Mouse (Mus musculus) c-Kit-positive CD71-positive TER-119-positive erythroid progenitor cells, embryonic 14.5 days (primary cell): ENCODE data around the gene Hoxd11.

Experiments used
- DNase-seq: peaks from one replicate; pipeline ENCODE4 v3.0.0-alpha.2; 2013; ENCODE audit warnings: low spot score

Gene Hoxd11

GRCm38 (mm10) chr2:74709465-74710419 lies 30.4 kb downstream of the Hoxd11 start:
- DNase-seq: no peak

- DNase-seq: no peak
Measured at GRCm38 (mm10) chr2:74710929-74711543, 31.7 kb downstream of the Hoxd11 start.

- DNase-seq: no peak
Measured at GRCm38 (mm10) chr2:74711721-74712621, 32.6 kb downstream of the Hoxd11 start, which contains the start of the genes Hoxd3 and Hoxd4. Gene Hoxd3 (plus strand): TSS chr2:74711927. Gene Hoxd4 (plus strand): TSS chr2:74711929.

GRCm38 (mm10) chr2:74713239-74714150 lies 34.1 kb downstream of the Hoxd11 start:
- no peak for DNase-seq

- DNase-seq: no peak
Measured at GRCm38 (mm10) chr2:74714156-74714789, 34.9 kb downstream of the Hoxd11 start.

- no peak for DNase-seq
Measured at GRCm38 (mm10) chr2:74714881-74715280, 35.5 kb downstream of the Hoxd11 start.

GRCm38 (mm10) chr2:74715504-74716241 lies 36.3 kb downstream of the Hoxd11 start:
- DNase-seq: peak; percentile 58

GRCm38 (mm10) chr2:74720384-74720783 lies 41.0 kb downstream of the Hoxd11 start:
- no peak for DNase-seq

- no peak for DNase-seq
Measured at GRCm38 (mm10) chr2:74720955-74721491, 41.7 kb downstream of the Hoxd11 start.

GRCm38 (mm10) chr2:74721882-74722281 lies 42.5 kb downstream of the Hoxd11 start:
- DNase-seq: no peak

- no peak for DNase-seq
Measured at GRCm38 (mm10) chr2:74722949-74723348, 43.6 kb downstream of the Hoxd11 start.

- no peak for DNase-seq
Measured at GRCm38 (mm10) chr2:74724244-74725015, 45.1 kb downstream of the Hoxd11 start.

GRCm38 (mm10) chr2:74725171-74725570 lies 45.8 kb downstream of the Hoxd11 start:
- no peak for DNase-seq

- DNase-seq: no peak
Measured at GRCm38 (mm10) chr2:74726551-74726950, 47.2 kb downstream of the Hoxd11 start, which contains the start of gene Gm28230. Gene Gm28230 (plus strand): TSS chr2:74726728.

- DNase-seq: no peak
Measured at GRCm38 (mm10) chr2:74726973-74727639, 47.7 kb downstream of the Hoxd11 start.

GRCm38 (mm10) chr2:74727640-74728302 lies 48.4 kb downstream of the Hoxd11 start:
- no peak for DNase-seq

- no peak for DNase-seq
Measured at GRCm38 (mm10) chr2:74728303-74728680, 48.9 kb downstream of the Hoxd11 start.
